Mouse (Mus musculus): ENCODE measurements around the gene Tubgcp6.

DNA sequence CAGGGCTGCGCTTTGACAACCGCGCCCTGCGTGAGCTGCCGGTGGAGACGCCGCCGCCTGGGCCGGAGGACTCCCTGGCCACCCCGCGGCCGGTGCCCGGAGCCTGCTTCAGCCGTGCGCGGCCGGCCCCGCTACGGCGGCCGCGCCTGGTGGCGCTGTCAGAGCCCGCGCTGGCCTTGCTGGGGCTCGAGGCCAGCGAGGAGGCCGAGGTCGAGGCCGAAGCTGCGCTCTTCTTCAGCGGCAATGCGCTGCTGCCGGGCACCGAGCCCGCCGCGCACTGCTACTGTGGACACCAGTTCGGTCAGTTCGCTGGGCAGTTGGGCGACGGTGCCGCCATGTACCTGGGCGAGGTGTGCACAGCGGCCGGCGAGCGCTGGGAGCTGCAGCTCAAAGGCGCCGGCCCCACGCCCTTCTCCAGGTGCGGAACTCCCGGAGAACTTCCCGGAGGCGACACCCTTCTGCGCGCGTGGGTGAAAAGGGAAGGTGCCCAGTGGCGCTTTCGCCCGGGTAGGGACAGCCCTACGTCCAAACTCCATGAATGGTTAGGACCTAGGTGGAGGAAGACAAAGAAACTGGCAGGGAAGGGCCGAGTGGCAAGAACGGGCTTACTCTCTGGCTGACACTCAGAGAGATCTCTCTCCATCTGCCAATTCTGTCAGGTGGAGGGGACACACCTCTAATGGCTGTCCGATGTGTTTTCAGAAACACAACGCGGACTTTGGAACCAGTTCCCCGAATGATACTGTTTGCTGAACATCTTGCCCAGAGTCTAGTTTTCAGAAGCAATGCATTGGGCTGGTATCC is 33.5 kb downstream of the Tubgcp6 start:
- no peak for TF ChIP-seq GATA1 (IDR thresholded peaks at IDR 0.05; ENCODE audit: low read length)
- no peak for TF ChIP-seq TAL1 (IDR thresholded peaks at IDR 0.05; ENCODE audit: low read length)

Measured in erythroblast, embryonic 14.5 days (primary cell).